Mouse (Mus musculus): ENCODE results near the gene Kat6b. TPM values are rescaled to one million over a fixed set of nuclear protein-coding genes. Genes with fewer than 3 reads are reported as not detected.
"Not testable (repeated sequence)": the region's sequence is repeated elsewhere in the genome, so short reads cannot be mapped to it uniquely, and the experiment has no call there.

Kat6b gene
- polyA plus RNA-seq, 2 experiments from 2014 or later: 8.2 to 9.6 TPM

GRCm38 (mm10) chr14:21485961-21486520, 4.8 kb downstream of the Kat6b start:
- ATAC-seq: no peak

- not testable (repeated sequence) for ATAC-seq
Measured at GRCm38 (mm10) chr14:21487135-21487534, 5.9 kb downstream of the Kat6b start.

- ATAC-seq: not testable (repeated sequence)
Measured at GRCm38 (mm10) chr14:21488426-21489115, 7.3 kb downstream of the Kat6b start.

GRCm38 (mm10) chr14:21489116-21489485, 7.9 kb downstream of the Kat6b start:
- no peak for ATAC-seq

- ATAC-seq: no peak
Measured at GRCm38 (mm10) chr14:21490141-21490540, 8.9 kb downstream of the Kat6b start.

GRCm38 (mm10) chr14:21498361-21498996, 17.2 kb downstream of the Kat6b start:
- no peak for ATAC-seq

- ATAC-seq: no peak
Measured at GRCm38 (mm10) chr14:21499011-21499581, 17.9 kb downstream of the Kat6b start.

GRCm38 (mm10) chr14:21499631-21500153, 18.5 kb downstream of the Kat6b start:
- no peak for ATAC-seq

- ATAC-seq: peak; percentile 89
Measured at GRCm38 (mm10) chr14:21500154-21501047, 19.2 kb downstream of the Kat6b start.

GRCm38 (mm10) chr14:21501048-21501657, 19.9 kb downstream of the Kat6b start:
- peak; percentile 12 for ATAC-seq

- no peak for ATAC-seq
Measured at GRCm38 (mm10) chr14:21505036-21505435, 23.8 kb downstream of the Kat6b start.

- ATAC-seq: peak; percentile 94
Measured at GRCm38 (mm10) chr14:21507046-21507445, 25.8 kb downstream of the Kat6b start.

GRCm38 (mm10) chr14:21509111-21509905, 28.1 kb downstream of the Kat6b start:
- no peak for ATAC-seq

- no peak for ATAC-seq
Measured at GRCm38 (mm10) chr14:21511438-21511837, 30.2 kb downstream of the Kat6b start.

GRCm38 (mm10) chr14:21515505-21515904, 34.3 kb downstream of the Kat6b start:
- ATAC-seq: no peak

GRCm38 (mm10) chr14:21519307-21519706, 38.1 kb downstream of the Kat6b start:
- ATAC-seq: no peak

- no peak for ATAC-seq
Measured at GRCm38 (mm10) chr14:21520496-21520895, 39.3 kb downstream of the Kat6b start.

GRCm38 (mm10) chr14:21521496-21521895, 40.3 kb downstream of the Kat6b start:
- ATAC-seq: not testable (repeated sequence)

- no peak for ATAC-seq
Measured at GRCm38 (mm10) chr14:21522312-21522978, 41.2 kb downstream of the Kat6b start.

GRCm38 (mm10) chr14:21523234-21523633, 42.0 kb downstream of the Kat6b start:
- ATAC-seq: peak; percentile 82

Data from activated CD4-positive, CD25-positive, alpha-beta regulatory T cell, adult 4 months (primary cell).